11 mouse cellular contexts compared by ENCODE assay signal in the genomic region with DNA sequence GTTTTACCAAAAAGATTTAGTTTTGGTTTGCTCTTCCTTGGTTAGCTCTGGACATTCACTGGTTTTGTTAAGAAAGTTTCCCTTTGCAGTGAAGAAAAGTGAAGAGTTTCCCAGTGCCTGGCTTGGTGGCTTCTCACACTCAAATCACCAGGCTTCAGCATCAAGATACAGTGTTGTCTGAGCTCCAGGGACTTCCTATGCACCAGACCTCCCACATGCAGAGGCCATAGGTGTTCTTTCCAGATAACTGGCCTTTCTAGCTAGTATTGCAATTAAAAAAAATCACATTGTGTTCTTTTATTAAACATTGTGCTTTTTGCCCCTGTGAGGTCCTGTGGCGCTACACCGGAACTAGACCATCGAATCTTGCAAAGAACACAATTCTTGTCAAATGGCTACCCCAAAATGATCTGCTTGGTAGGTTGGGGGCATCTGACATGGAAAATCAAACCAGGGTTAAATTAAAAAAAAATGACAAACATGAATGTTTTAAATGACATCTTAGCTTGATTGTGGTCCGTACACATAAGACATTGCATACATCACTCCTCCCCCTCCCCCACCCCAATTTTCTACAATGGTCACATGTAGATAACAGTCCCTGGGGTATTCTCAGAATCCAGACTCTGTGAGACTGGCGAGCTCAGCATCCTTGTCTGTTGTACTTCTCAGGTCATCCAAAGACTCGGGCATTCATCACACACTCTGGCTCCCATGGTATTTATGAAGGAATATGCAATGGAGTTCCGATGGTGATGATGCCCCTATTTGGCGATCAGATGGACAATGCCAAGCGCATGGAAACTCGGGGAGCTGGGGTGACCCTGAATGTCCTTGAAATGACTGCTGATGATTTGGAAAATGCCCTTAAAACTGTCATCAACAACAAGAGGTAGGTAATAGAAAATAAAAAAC. TPM values are rescaled to one million over a fixed set of nuclear protein-coding genes. Genes with fewer than 3 reads are reported as not detected.
DNase-seq lines count a peak whose midpoint lies in the region; ATAC-seq and TF ChIP-seq lines count a peak whose summit lies in the region.
"Had no signal": no experiment of that assay in that cellular context is flagged by ENCODE, and none has a peak within 500 bp of the region (broad histone marks: within the 10 kb centered on the region; RNA-seq: fewer than 3 reads in every experiment).

No protein-coding gene starts in this region.

- no peak for TF ChIP-seq CTCF in intestine, postnatal 0 days (IDR thresholded peaks at IDR 0.05; ENCODE audit: low read depth)

- H3K4me2 ChIP-seq in forebrain, embryonic 14.5 days (ENCODE audit: low read length), result no peak overlapping the region
- H3K4me2 ChIP-seq in forebrain, embryonic 13.5 days, result no peak overlapping the region
- no peak overlapping the region for H3K4me2 ChIP-seq in liver, embryonic 12.5 days
- no peak overlapping the region for H3K4me2 ChIP-seq in embryonic facial prominence, embryonic 14.5 days (ENCODE audit: low read depth, low read length)
- no peak overlapping the region for H3K4me2 ChIP-seq in intestine, postnatal 0 days (replicated peaks; ENCODE audit: low read depth)

- 72% methylated on average over 10 of the region's 10 CpGs for WGBS in forebrain, embryonic 14.5 days
- WGBS in forebrain, embryonic 13.5 days, result 71% methylated on average over 10 of the region's 10 CpGs
- WGBS in liver, embryonic 12.5 days (ENCODE audit: insufficient replicate concordance), result 57% methylated on average over 10 of the region's 10 CpGs
- WGBS in embryonic facial prominence, embryonic 14.5 days, result 68% methylated on average over 10 of the region's 10 CpGs
- 70% methylated on average over 10 of the region's 10 CpGs for WGBS in intestine, postnatal 0 days

- H3K36me3 ChIP-seq in forebrain, embryonic 14.5 days (ENCODE audit: control insufficient read depth, insufficient read depth, low read length), result no peaks in the 10 kb centered on the region
- no peaks in the 10 kb centered on the region for H3K36me3 ChIP-seq in forebrain, embryonic 13.5 days (ENCODE audit: poor library complexity, severe bottlenecking)
- no peaks in the 10 kb centered on the region for H3K36me3 ChIP-seq in liver, embryonic 12.5 days
- no peaks in the 10 kb centered on the region for H3K36me3 ChIP-seq in embryonic facial prominence, embryonic 14.5 days (ENCODE audit: control insufficient read depth, insufficient read depth, low read length)
- H3K36me3 ChIP-seq in intestine, postnatal 0 days (ENCODE audit: control insufficient read depth, insufficient read depth), result no peaks in the 10 kb centered on the region

- H3K4me1 ChIP-seq in forebrain, embryonic 14.5 days (ENCODE audit: control insufficient read depth, insufficient read depth, low read length), result no peaks in the 10 kb centered on the region
- H3K4me1 ChIP-seq in forebrain, embryonic 13.5 days, result no peaks in the 10 kb centered on the region
- no peaks in the 10 kb centered on the region for H3K4me1 ChIP-seq in liver, embryonic 12.5 days
- no peaks in the 10 kb centered on the region for H3K4me1 ChIP-seq in embryonic facial prominence, embryonic 14.5 days (ENCODE audit: control insufficient read depth, insufficient read depth, low read length)
- no peaks in the 10 kb centered on the region for H3K4me1 ChIP-seq in intestine, postnatal 0 days (replicated peaks; ENCODE audit: control insufficient read depth, insufficient read depth, low read length)

- H3K4me3 ChIP-seq in forebrain, embryonic 14.5 days (ENCODE audit: low read depth, low read length), result no peak overlapping the region
- H3K4me3 ChIP-seq in forebrain, embryonic 13.5 days, result no peak overlapping the region
- H3K4me3 ChIP-seq in liver, embryonic 12.5 days, result no peak overlapping the region
- H3K4me3 ChIP-seq in embryonic facial prominence, embryonic 14.5 days (ENCODE audit: low read depth, low read length), result no peak overlapping the region
- no peak overlapping the region for H3K4me3 ChIP-seq in intestine, postnatal 0 days (ENCODE audit: low read depth, low read length)

- peak; percentile 5 for DNase-seq in forebrain, embryonic 14.5 days (ENCODE audit: low spot score)
- DNase-seq in liver (peak; percentile 17), A20 (ENCODE audit: low read depth, low spot score) (peak; percentile 5)
- peak; percentile 27 for DNase-seq in embryonic facial prominence, embryonic 14.5 days (ENCODE audit: low spot score)
- no peak for DNase-seq in thymus, postnatal 36 days
- DNase-seq: adrenal gland, postnatal 10 days; cerebellum, postnatal 10 days had no signal

- no peak for ATAC-seq in forebrain, embryonic 14.5 days
- no peak for ATAC-seq in forebrain, embryonic 13.5 days
- ATAC-seq in liver, embryonic 12.5 days, result no peak
- no peak for ATAC-seq in embryonic facial prominence, embryonic 14.5 days (ENCODE audit: low read depth)
- no peak for ATAC-seq in intestine, postnatal 0 days
- ATAC-seq: intestine, embryonic 16.5 days had no signal

- H3K27me3 ChIP-seq in forebrain, embryonic 14.5 days (replicated peaks; ENCODE audit: control insufficient read depth, insufficient read depth, low read length), result no peaks in the 10 kb centered on the region
- H3K27me3 ChIP-seq in forebrain, embryonic 13.5 days, result no peaks in the 10 kb centered on the region
- H3K27me3 ChIP-seq in liver, embryonic 12.5 days (replicated peaks), result no peaks in the 10 kb centered on the region
- H3K27me3 ChIP-seq in embryonic facial prominence, embryonic 14.5 days (replicated peaks; ENCODE audit: control insufficient read depth, insufficient read depth, low read length), result no peaks in the 10 kb centered on the region
- no peaks in the 10 kb centered on the region for H3K27me3 ChIP-seq in intestine, postnatal 0 days (replicated peaks; ENCODE audit: control insufficient read depth, insufficient read depth, low read length)

- H3K9ac ChIP-seq in forebrain, embryonic 14.5 days (ENCODE audit: low read length), result no peak overlapping the region
- H3K9ac ChIP-seq in forebrain, embryonic 13.5 days, result no peak overlapping the region
- H3K9ac ChIP-seq in liver, embryonic 12.5 days, result no peak overlapping the region
- no peak overlapping the region for H3K9ac ChIP-seq in embryonic facial prominence, embryonic 14.5 days (ENCODE audit: low read depth, low read length)
- H3K9ac ChIP-seq in intestine, postnatal 0 days (ENCODE audit: low read depth, low read length), result no peak overlapping the region

- no peak overlapping the region for H3K27ac ChIP-seq in forebrain, embryonic 14.5 days (ENCODE audit: low read depth, low read length)
- no peak overlapping the region for H3K27ac ChIP-seq in forebrain, embryonic 13.5 days
- H3K27ac ChIP-seq in liver, embryonic 12.5 days, result no peak overlapping the region
- no peak overlapping the region for H3K27ac ChIP-seq in embryonic facial prominence, embryonic 14.5 days (replicated peaks; ENCODE audit: low read depth, low read length)
- no peak overlapping the region for H3K27ac ChIP-seq in intestine, postnatal 0 days (ENCODE audit: low read depth, low read length)

- H3K9me3 ChIP-seq in forebrain, embryonic 14.5 days (replicated peaks; ENCODE audit: control insufficient read depth, low read length), result peaks cover 48% of the 10 kb centered on the region
- peaks cover 61% of the 10 kb centered on the region for H3K9me3 ChIP-seq in forebrain, embryonic 13.5 days (replicated peaks)
- H3K9me3 ChIP-seq in liver, embryonic 12.5 days (replicated peaks), result peaks cover 55% of the 10 kb centered on the region
- H3K9me3 ChIP-seq in embryonic facial prominence, embryonic 14.5 days (ENCODE audit: control insufficient read depth, low read length), result peaks cover 50% of the 10 kb centered on the region
- H3K9me3 ChIP-seq in intestine, postnatal 0 days (ENCODE audit: control insufficient read depth), result peaks cover 52% of the 10 kb centered on the region

RNA-seq across cellular contexts. Expression of gene Ugt1a1, which starts 4.0 kb away (rescaled TPM):
- not detected in 2 replicates for polyA plus RNA-seq in forebrain, embryonic 14.5 days (2014; fragmentation: Nextera tagmentation; extraction: Ambion mirVana)
- not detected in 2 replicates for polyA plus RNA-seq in forebrain, embryonic 13.5 days (2015; fragmentation: Nextera tagmentation; extraction: Ambion mirVana)
- not detected in 2 replicates for polyA plus RNA-seq in liver, embryonic 12.5 days (2016; fragmentation: Nextera tagmentation; extraction: Ambion mirVana)
- polyA plus RNA-seq in embryonic facial prominence, embryonic 14.5 days (2014; fragmentation: Nextera tagmentation; extraction: Ambion mirVana), result 0.93 and 1.6 TPM in 2 replicates
- polyA plus RNA-seq in intestine, postnatal 0 days (2015; fragmentation: Nextera tagmentation; extraction: Ambion mirVana), result 80.7 and 84.0 TPM in 2 replicates

RNA-seq across cellular contexts. Expression of gene Dnajb3, which starts 10.1 kb away (rescaled TPM):
- polyA plus RNA-seq in forebrain, embryonic 14.5 days (2014; fragmentation: Nextera tagmentation; extraction: Ambion mirVana), result 11.8 and 14.4 TPM in 2 replicates
- 11.1 and 12.5 TPM in 2 replicates for polyA plus RNA-seq in forebrain, embryonic 13.5 days (2015; fragmentation: Nextera tagmentation; extraction: Ambion mirVana)
- 11.9 and 13.8 TPM in 2 replicates for polyA plus RNA-seq in liver, embryonic 12.5 days (2016; fragmentation: Nextera tagmentation; extraction: Ambion mirVana)
- polyA plus RNA-seq in embryonic facial prominence, embryonic 14.5 days (2014; fragmentation: Nextera tagmentation; extraction: Ambion mirVana), result 8.7 and 11.9 TPM in 2 replicates
- polyA plus RNA-seq in intestine, postnatal 0 days (2015; fragmentation: Nextera tagmentation; extraction: Ambion mirVana), result 11.5 and 13.7 TPM in 2 replicates

RNA-seq across cellular contexts. Expression of gene Mroh2a, which starts 11.1 kb away (rescaled TPM):
- polyA plus RNA-seq in forebrain, embryonic 14.5 days (2014; fragmentation: Nextera tagmentation; extraction: Ambion mirVana), result 1.3 and 1.7 TPM in 2 replicates
- 1.7 TPM in 2 replicates for polyA plus RNA-seq in forebrain, embryonic 13.5 days (2015; fragmentation: Nextera tagmentation; extraction: Ambion mirVana)
- polyA plus RNA-seq in liver, embryonic 12.5 days (2016; fragmentation: Nextera tagmentation; extraction: Ambion mirVana), result 0.46 and 0.61 TPM in 2 replicates
- polyA plus RNA-seq in embryonic facial prominence, embryonic 14.5 days (2014; fragmentation: Nextera tagmentation; extraction: Ambion mirVana), result 1.7 and 2.2 TPM in 2 replicates
- 0.29 and 0.94 TPM in 2 replicates for polyA plus RNA-seq in intestine, postnatal 0 days (2015; fragmentation: Nextera tagmentation; extraction: Ambion mirVana)

RNA-seq across cellular contexts. Expression of gene Ugt1a2, which starts 15.3 kb away (rescaled TPM):
- not detected in 2 replicates for polyA plus RNA-seq in forebrain, embryonic 14.5 days (2014; fragmentation: Nextera tagmentation; extraction: Ambion mirVana)
- polyA plus RNA-seq in forebrain, embryonic 13.5 days (2015; fragmentation: Nextera tagmentation; extraction: Ambion mirVana), result not detected in 2 replicates
- not detected in 2 replicates for polyA plus RNA-seq in liver, embryonic 12.5 days (2016; fragmentation: Nextera tagmentation; extraction: Ambion mirVana)
- 0.22 TPM in 1 of 2 replicates, not detected in the other for polyA plus RNA-seq in embryonic facial prominence, embryonic 14.5 days (2014; fragmentation: Nextera tagmentation; extraction: Ambion mirVana)
- polyA plus RNA-seq in intestine, postnatal 0 days (2015; fragmentation: Nextera tagmentation; extraction: Ambion mirVana), result 0.05 and 0.16 TPM in 2 replicates
- polyA plus RNA-seq: intestine, embryonic 16.5 days had no signal

RNA-seq across cellular contexts. Expression of gene Ugt1a5, which starts 49.9 kb away (rescaled TPM):
- not detected in 2 replicates for polyA plus RNA-seq in forebrain, embryonic 14.5 days (2014; fragmentation: Nextera tagmentation; extraction: Ambion mirVana)
- polyA plus RNA-seq in forebrain, embryonic 13.5 days (2015; fragmentation: Nextera tagmentation; extraction: Ambion mirVana), result not detected in 2 replicates
- polyA plus RNA-seq in liver, embryonic 12.5 days (2016; fragmentation: Nextera tagmentation; extraction: Ambion mirVana), result not detected in 2 replicates
- not detected in 2 replicates for polyA plus RNA-seq in embryonic facial prominence, embryonic 14.5 days (2014; fragmentation: Nextera tagmentation; extraction: Ambion mirVana)
- polyA plus RNA-seq in intestine, postnatal 0 days (2015; fragmentation: Nextera tagmentation; extraction: Ambion mirVana), result not detected in 2 replicates
- polyA plus RNA-seq: intestine, embryonic 16.5 days had no signal

Comparison
In these comparisons a context has a peak if more than half of its experiments do, and no peak if none do; other contexts are left out.
1. DNase-seq: peak in forebrain, embryonic 14.5 days (single experiment), liver (single experiment), A20 (single experiment) and embryonic facial prominence, embryonic 14.5 days (single experiment); none in thymus, postnatal 36 days (0 of 2).
2. RNA of gene Ugt1a1, which starts 4.0 kb away (polyA plus RNA-seq): 80.7 to 84.0 TPM in intestine, postnatal 0 days; 0.93 to 1.6 TPM in embryonic facial prominence, embryonic 14.5 days, not detected in forebrain, embryonic 14.5 days, not detected in forebrain, embryonic 13.5 days and not detected in liver, embryonic 12.5 days; every median in the first group is over 10 times any median in the second.